Comparison of ENCODE assay signal across 8 mouse cellular contexts in genomic region chr13:70841421-70841904, GRCm38 (mm10). TPM values are rescaled to one million over a fixed set of nuclear protein-coding genes. Genes with fewer than 3 reads are reported as not detected.
DNase-seq lines count a peak whose midpoint lies in the region; ATAC-seq lines count a peak whose summit lies in the region.

Gene Adamts16 (minus strand): TSS chr13:70841811.

- 0 out of 2 replicates have a peak, but pooled peaks cover 2% of the 10 kb centered on the region for H3K4me1 ChIP-seq in neural tube, embryonic 11.5 days (ENCODE audit: control insufficient read depth, insufficient read depth, low read length)
- peaks cover 13% of the 10 kb centered on the region for H3K4me1 ChIP-seq in forebrain, embryonic 13.5 days

- DNase-seq in neural tube, embryonic 11.5 days (ENCODE audit: low spot score): no peak
- DNase-seq in neural tube, embryonic 10.5 days (ENCODE audit: extremely low spot score, low spot score): no peak
- DNase-seq in kidney, postnatal 36 days: peak; percentile 15 to 44
- DNase-seq in retina, embryonic 14.5 days (ENCODE audit: low spot score): peak; percentile 26
- no peak for DNase-seq in layer of hippocampus, adult 8-10 months (ENCODE audit: low spot score in 2 of 2)
- DNase-seq in spleen, adult 12 weeks (ENCODE audit: low spot score): no peak
- no peak for DNase-seq in thymus, postnatal 36 days

- peak within 1 kb of the TSS; percentile 54 for H3K4me2 ChIP-seq in neural tube, embryonic 11.5 days (ENCODE audit: low read depth)
- peak within 1 kb of the TSS; percentile 68 for H3K4me2 ChIP-seq in forebrain, embryonic 13.5 days

- H3K36me3 ChIP-seq in neural tube, embryonic 11.5 days (ENCODE audit: control insufficient read depth, insufficient read depth, low read length): no peaks in the 10 kb centered on the region
- H3K36me3 ChIP-seq in forebrain, embryonic 13.5 days (ENCODE audit: poor library complexity, severe bottlenecking): no peaks in the 10 kb centered on the region

- 0 out of 2 replicates have a peak within 1 kb of the TSS, but pooled peaks have one; percentile 36 for H3K9ac ChIP-seq in neural tube, embryonic 11.5 days (ENCODE audit: low read length)
- peak within 1 kb of the TSS; percentile 53 for H3K9ac ChIP-seq in forebrain, embryonic 13.5 days

- H3K9me3 ChIP-seq in neural tube, embryonic 11.5 days (ENCODE audit: control insufficient read depth, low read length): no peaks in the 10 kb centered on the region
- no peaks in the 10 kb centered on the region for H3K9me3 ChIP-seq in forebrain, embryonic 13.5 days (replicated peaks)

- WGBS in neural tube, embryonic 11.5 days: 2% methylated on average over 18 of the region's 18 CpGs
- 1% methylated on average over 18 of the region's 18 CpGs for WGBS in forebrain, embryonic 13.5 days

- peak within 1 kb of the TSS; percentile 23 for H3K4me3 ChIP-seq in neural tube, embryonic 11.5 days (ENCODE audit: low read depth, low read length)
- H3K4me3 ChIP-seq in forebrain, embryonic 13.5 days: peak within 1 kb of the TSS; percentile 37

- ATAC-seq in neural tube, embryonic 11.5 days (ENCODE audit: insufficient read depth, low FRiP score, low TSS enrichment): 0 out of 2 replicates have a peak, but pooled peaks have one; percentile 27
- ATAC-seq in forebrain, embryonic 13.5 days: peak; percentile 42

- H3K27ac ChIP-seq in neural tube, embryonic 11.5 days (ENCODE audit: low read depth, low read length): no peak within 1 kb of the TSS
- H3K27ac ChIP-seq in forebrain, embryonic 13.5 days: no peak within 1 kb of the TSS

- peaks cover 23% of the 10 kb centered on the region for H3K27me3 ChIP-seq in neural tube, embryonic 11.5 days (ENCODE audit: control insufficient read depth, insufficient read depth, low read length)
- H3K27me3 ChIP-seq in forebrain, embryonic 13.5 days: peaks cover 28% of the 10 kb centered on the region

RNA-seq across cellular contexts. Expression of gene Adamts16, which starts in this region (rescaled TPM):
- 1.8 and 2.3 TPM in 2 replicates for polyA plus RNA-seq in neural tube, embryonic 11.5 days (2014; fragmentation: Nextera tagmentation; extraction: Ambion mirVana)
- polyA plus RNA-seq in forebrain, embryonic 13.5 days (2015; fragmentation: Nextera tagmentation; extraction: Ambion mirVana): 0.18 and 0.21 TPM in 2 replicates
- 1 to 10 TPM; 2.4 to 2.8 (median 2.7) TPM for total RNA-seq in layer of hippocampus, adult 8-10 months (2022)

Comparison
In these comparisons a context has a peak if more than half of its experiments do, and no peak if none do; other contexts are left out.
1. Peak in ATAC-seq, H3K4me3 ChIP-seq, H3K9ac ChIP-seq and H3K4me2 ChIP-seq in forebrain, embryonic 13.5 days; RNA of the gene not detected or under 1 TPM.
2. DNase-seq: peak in kidney, postnatal 36 days (2 of 2) and retina, embryonic 14.5 days (single experiment); none in neural tube, embryonic 11.5 days (single experiment), neural tube, embryonic 10.5 days (single experiment), layer of hippocampus, adult 8-10 months (0 of 2), spleen, adult 12 weeks (single experiment) and thymus, postnatal 36 days (0 of 2).